7 mouse cellular contexts compared by ENCODE assay signal in the genomic region with DNA sequence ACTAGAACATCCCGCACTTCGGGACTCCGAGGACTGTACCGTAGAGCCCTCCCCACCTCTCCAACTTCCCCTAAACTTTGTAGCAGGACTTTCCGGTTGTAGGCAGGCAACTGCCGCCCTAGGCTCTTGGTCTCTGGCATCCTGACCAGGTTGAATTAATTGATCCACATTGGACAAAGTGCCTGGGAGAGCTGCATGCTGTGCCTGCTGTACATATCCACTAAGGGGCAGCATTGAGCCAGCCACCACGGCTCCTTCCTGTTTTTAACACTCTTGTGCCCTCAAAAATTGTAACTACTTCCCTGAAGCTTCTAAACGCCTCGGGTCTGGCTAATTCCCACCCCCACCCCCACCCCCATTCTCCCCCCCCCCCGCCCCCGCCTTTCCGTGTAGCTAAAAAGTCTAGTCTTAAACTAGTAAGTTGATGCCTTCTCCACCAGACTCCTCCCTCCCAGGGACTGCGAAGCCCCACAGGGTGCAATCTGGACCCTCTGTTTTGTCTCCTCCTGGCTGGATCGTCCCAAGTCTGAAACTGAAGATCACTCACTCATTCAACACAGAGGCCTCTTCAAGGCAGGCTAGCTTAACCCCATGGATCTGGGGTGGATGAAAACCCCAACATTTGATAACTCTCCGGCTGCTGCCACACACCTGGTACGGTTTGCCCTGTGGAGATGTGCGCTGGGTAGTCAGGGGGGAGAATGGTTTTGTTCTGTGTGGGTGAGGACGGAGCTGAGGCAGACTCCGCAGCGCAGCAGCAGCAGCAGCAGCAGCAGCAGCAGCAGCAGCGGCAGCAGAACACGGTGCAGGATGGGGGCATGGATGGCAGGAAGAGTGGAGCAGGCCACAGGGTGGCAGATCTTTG.
DNase-seq lines count a peak whose midpoint lies in the region; ATAC-seq lines count a peak whose summit lies in the region.

No protein-coding gene starts in this region.

- no peaks in the 10 kb centered on the region for H3K36me3 ChIP-seq in forebrain, embryonic 14.5 days (ENCODE audit: control insufficient read depth, insufficient read depth, low read length)

- H3K4me2 ChIP-seq in forebrain, embryonic 14.5 days (ENCODE audit: low read length) = no peak overlapping the region

- 39% methylated on average over 22 of the region's 22 CpGs for WGBS in forebrain, embryonic 14.5 days

- no peak overlapping the region for H3K27ac ChIP-seq in forebrain, embryonic 14.5 days (ENCODE audit: low read depth, low read length)

- no peaks in the 10 kb centered on the region for H3K9me3 ChIP-seq in forebrain, embryonic 14.5 days (replicated peaks; ENCODE audit: control insufficient read depth, low read length)

- no peak overlapping the region for H3K4me3 ChIP-seq in forebrain, embryonic 14.5 days (ENCODE audit: low read depth, low read length)

- no peaks in the 10 kb centered on the region for H3K4me1 ChIP-seq in forebrain, embryonic 14.5 days (ENCODE audit: control insufficient read depth, insufficient read depth, low read length)

- H3K9ac ChIP-seq in forebrain, embryonic 14.5 days (ENCODE audit: low read length) = no peak overlapping the region; the same call in 1 of the 2 replicates

- H3K27me3 ChIP-seq in forebrain, embryonic 14.5 days (replicated peaks; ENCODE audit: control insufficient read depth, insufficient read depth, low read length) = no peaks in the 10 kb centered on the region

- peak; percentile 47 to 61 for DNase-seq in right cerebral cortex, adult 2 months (ENCODE audit: low spot score in 2 of 2)
- DNase-seq in right cerebral cortex, adult 18-20 months = no peak
- DNase-seq in adipocyte (ENCODE audit: low spot score) = peak; percentile 28
- peak; percentile 78 for DNase-seq in forebrain, embryonic 14.5 days (ENCODE audit: low spot score)
- peak; percentile 59 for DNase-seq in kidney, adult 9 months
- DNase-seq in mesoderm, embryonic 11.5 days (ENCODE audit: low read depth, low spot score) = peak; percentile 52
- DNase-seq in thymus, postnatal 10 days (ENCODE audit: low spot score in 2 of 2) = peak; percentile 60 to 71

- ATAC-seq in forebrain, embryonic 14.5 days = no peak
